Mouse (Mus musculus) cerebellum, adult 9-10 months (tissue): ENCODE data around the gene Rxfp4.
"Not testable (repeated sequence)": the region's sequence is repeated elsewhere in the genome, so short reads cannot be mapped to it uniquely, and the experiment has no call there.

ENCODE experiments used
- DNase-seq: peaks from one replicate; pipeline ENCODE4 v3.0.0; 2022

Rxfp4 gene

DNA sequence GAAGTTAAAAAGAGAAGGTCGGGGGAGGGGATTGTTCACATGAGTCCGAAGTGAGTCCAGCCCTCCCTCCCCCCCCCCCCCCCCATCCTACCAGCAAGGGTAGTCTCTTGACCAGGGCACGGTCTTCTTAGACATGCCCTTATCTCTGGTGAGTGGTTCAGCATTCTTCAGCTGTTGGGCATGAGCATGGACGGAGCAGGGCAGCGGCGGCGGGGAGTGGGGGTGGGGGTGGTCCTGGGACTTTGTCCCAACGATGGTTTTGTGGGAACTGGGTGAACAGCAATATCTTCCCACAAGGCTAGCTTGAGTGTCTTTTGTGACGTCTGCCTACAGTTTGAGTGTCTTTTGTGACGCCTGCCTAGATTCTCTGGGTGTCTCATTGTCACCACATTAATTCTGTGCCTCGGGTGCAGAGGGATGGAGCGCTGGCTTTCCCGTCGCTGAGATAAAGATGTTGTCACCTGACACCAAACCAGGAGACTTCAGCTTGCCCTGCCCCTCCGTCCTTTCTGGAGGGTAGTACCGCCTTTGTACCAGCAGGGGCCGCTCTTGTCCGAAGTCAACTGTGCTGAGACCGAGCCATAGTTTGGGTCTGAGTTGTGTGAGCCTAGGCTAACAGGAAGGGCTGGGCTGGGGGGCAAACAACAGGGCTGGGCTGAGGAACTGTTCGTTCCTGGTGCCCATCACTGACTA lies 45.7 kb downstream of the Rxfp4 start:
- DNase-seq, result peak; percentile 95

DNA sequence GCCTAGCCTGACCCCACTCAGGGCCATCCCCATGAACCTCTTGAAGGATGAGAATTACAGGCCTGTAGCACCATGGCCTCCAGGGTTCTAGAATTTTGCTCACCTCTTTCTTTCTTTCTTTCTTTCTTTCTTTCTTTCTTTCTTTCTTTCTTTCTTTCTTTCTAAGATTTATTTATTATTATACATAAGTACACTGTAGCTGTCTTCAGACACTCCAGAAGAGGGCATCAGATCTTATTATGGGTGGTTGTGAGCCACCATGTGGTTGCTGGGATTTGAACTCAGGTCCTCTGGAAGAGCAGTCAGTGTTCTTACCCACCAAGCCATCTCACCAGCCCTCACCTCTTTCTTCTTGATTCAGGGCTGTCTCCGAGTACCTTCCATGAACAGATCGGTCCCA lies 47.3 kb downstream of the Rxfp4 start, which contains the start of gene Arhgef2:
Gene Arhgef2 (plus strand): TSS at position 301 of the 400 bp plus-strand sequence.
- DNase-seq, result not testable (repeated sequence)

- DNase-seq, result no peak
These were observed 48.1 kb downstream of the Rxfp4 start for GRCm38 (mm10) chr3:88604863-88605262.

- peak; percentile 66 for DNase-seq
These were observed 49.2 kb downstream of the Rxfp4 start for GRCm38 (mm10) chr3:88603714-88604161.

DNA sequence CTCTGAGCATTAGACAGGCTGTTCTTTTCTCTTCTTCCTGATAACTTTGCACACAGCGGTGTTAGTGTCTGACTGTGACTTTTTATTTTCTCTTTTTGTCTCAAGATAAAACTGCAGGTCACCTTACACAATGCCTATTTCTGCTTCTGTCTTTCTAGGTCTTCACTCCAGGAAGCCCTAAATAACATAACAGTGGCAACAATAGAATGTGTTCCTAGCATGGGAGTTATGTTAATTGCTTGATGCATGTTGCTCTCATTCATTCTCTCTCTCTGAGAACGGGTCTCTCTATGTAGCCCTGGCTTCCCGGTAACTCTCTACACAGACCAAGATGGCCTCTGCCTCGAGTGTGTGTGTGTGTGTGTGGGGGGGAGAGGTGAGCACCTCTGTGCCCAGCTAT lies 50.5 kb downstream of the Rxfp4 start:
- no peak for DNase-seq
